24 mouse cellular contexts compared by ENCODE assay signal in the genomic region with DNA sequence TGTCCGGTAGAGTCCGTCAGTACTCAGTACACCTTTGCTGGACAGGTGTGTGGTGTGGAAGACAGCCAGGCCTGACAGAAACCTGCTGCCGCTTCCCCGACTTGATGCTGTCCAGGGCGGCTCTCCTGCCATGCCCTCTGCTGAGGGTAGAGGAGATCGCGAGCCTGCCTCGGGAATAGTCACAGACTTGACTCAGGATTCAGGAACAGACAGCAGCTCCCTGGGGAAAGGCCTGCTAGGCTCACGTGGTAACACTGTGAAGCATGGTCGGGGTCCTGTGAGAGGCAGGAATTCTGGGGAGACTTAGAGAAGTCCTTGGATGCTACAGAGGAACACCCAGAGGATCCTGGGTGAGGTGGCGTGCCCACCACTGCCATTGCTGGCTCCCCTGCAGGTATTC. TPM values are rescaled to one million over a fixed set of nuclear protein-coding genes. Genes with fewer than 3 reads are reported as not detected.
DNase-seq lines count a peak whose midpoint lies in the region; ATAC-seq and TF ChIP-seq lines count a peak whose summit lies in the region.
"Had no signal": no experiment of that assay in that cellular context is flagged by ENCODE, and none has a peak within 500 bp of the region (broad histone marks: within the 10 kb centered on the region; RNA-seq: fewer than 3 reads in every experiment).

No protein-coding gene starts in this region.

- H3K4me1 ChIP-seq in heart, embryonic 10.5 days: peaks cover 36% of the 10 kb centered on the region
- H3K4me1 ChIP-seq in heart, embryonic 12.5 days (replicated peaks): peaks cover 16% of the 10 kb centered on the region
- peaks cover 23% of the 10 kb centered on the region for H3K4me1 ChIP-seq in neural tube, embryonic 13.5 days (replicated peaks)
- H3K4me1 ChIP-seq in embryonic fibroblast, embryonic 13.5 days (ENCODE audit: control insufficient read depth, insufficient read depth, low read length): peaks cover 5% of the 10 kb centered on the region
- no peaks in the 10 kb centered on the region for H3K4me1 ChIP-seq in stomach, postnatal 0 days (replicated peaks; ENCODE audit: control insufficient read depth, insufficient read depth)

- peaks cover 69% of the 10 kb centered on the region for H3K27me3 ChIP-seq in heart, embryonic 10.5 days (ENCODE audit: insufficient read depth, poor library complexity, severe bottlenecking)
- H3K27me3 ChIP-seq in heart, embryonic 12.5 days (replicated peaks): peaks cover 80% of the 10 kb centered on the region
- H3K27me3 ChIP-seq in neural tube, embryonic 13.5 days: 0 out of 2 replicates have a peak, but pooled peaks cover 4% of the 10 kb centered on the region
- H3K27me3 ChIP-seq in stomach, postnatal 0 days (ENCODE audit: control insufficient read depth, insufficient read depth, low read length): no peaks in the 10 kb centered on the region; the same call in 1 of the 2 replicates
- H3K27me3 ChIP-seq: CH12.LX had no signal

- no peak for ATAC-seq in heart, embryonic 12.5 days (ENCODE audit: insufficient number of reproducible peaks, low FRiP score)
- ATAC-seq in neural tube, embryonic 13.5 days (ENCODE audit: low read depth): no peak
- peak; percentile 3; the same call in 1 of the 2 replicates for ATAC-seq in stomach, postnatal 0 days (ENCODE audit: low FRiP score, low TSS enrichment)
- ATAC-seq: activated CD4-positive, CD25-positive, alpha-beta regulatory T cell, adult 4 months; forebrain, embryonic 14.5 days; forebrain, postnatal 0 days; hindbrain, postnatal 0 days; inflammation-experienced regulatory T-cells, adult 6 months had no signal

- peak overlapping the region; percentile 60; the same call in 1 of the 2 replicates for H3K27ac ChIP-seq in heart, embryonic 10.5 days
- no peak overlapping the region for H3K27ac ChIP-seq in heart, embryonic 12.5 days (ENCODE audit: poor library complexity, severe bottlenecking)
- no peak overlapping the region for H3K27ac ChIP-seq in neural tube, embryonic 13.5 days (replicated peaks)
- H3K27ac ChIP-seq in embryonic fibroblast, embryonic 13.5 days (ENCODE audit: insufficient read depth, low read length): peak overlapping the region; percentile 48
- no peak overlapping the region for H3K27ac ChIP-seq in stomach, postnatal 0 days (replicated peaks)
- H3K27ac ChIP-seq: heart, adult 2 months; heart, embryonic 15.5 days; hindbrain, embryonic 14.5 days; hindbrain, postnatal 0 days had no signal

- H3K36me3 ChIP-seq in heart, embryonic 10.5 days: no peaks in the 10 kb centered on the region
- H3K36me3 ChIP-seq in heart, embryonic 12.5 days: no peaks in the 10 kb centered on the region
- H3K36me3 ChIP-seq in neural tube, embryonic 13.5 days: no peaks in the 10 kb centered on the region
- H3K36me3 ChIP-seq in stomach, postnatal 0 days (ENCODE audit: control insufficient read depth, insufficient read depth, low read length): no peaks in the 10 kb centered on the region
- H3K36me3 ChIP-seq: G1E; heart, embryonic 15.5 days had no signal

- no peak for TF ChIP-seq CTCF in embryonic fibroblast, embryonic 13.5 days (IDR thresholded peaks at IDR 0.05; ENCODE audit: borderline replicate concordance, insufficient read depth, low read length)
- no peak for TF ChIP-seq CTCF in stomach, postnatal 0 days (IDR thresholded peaks at IDR 0.05; ENCODE audit: low read depth)

- no peak overlapping the region; the same call in 1 of the 2 replicates for H3K4me3 ChIP-seq in heart, embryonic 10.5 days
- H3K4me3 ChIP-seq in heart, embryonic 12.5 days: no peak overlapping the region
- H3K4me3 ChIP-seq in neural tube, embryonic 13.5 days: no peak overlapping the region
- no peak overlapping the region for H3K4me3 ChIP-seq in embryonic fibroblast, embryonic 13.5 days (ENCODE audit: insufficient read depth, low read length)
- no peak overlapping the region for H3K4me3 ChIP-seq in stomach, postnatal 0 days (ENCODE audit: low read depth, low read length)
- H3K4me3 ChIP-seq: heart, adult 2 months; heart, embryonic 15.5 days had no signal

- WGBS in heart, embryonic 10.5 days: 59% methylated on average over 11 of the region's 11 CpGs
- WGBS in heart, embryonic 12.5 days: 57% methylated on average over 11 of the region's 11 CpGs
- 78% methylated on average over 11 of the region's 11 CpGs for WGBS in neural tube, embryonic 13.5 days
- WGBS in stomach, postnatal 0 days: 71% methylated on average over 11 of the region's 11 CpGs

- TF ChIP-seq EP300 in stomach, postnatal 0 days (optimal IDR thresholded peaks at IDR 0.05): no peak

- no peak for TF ChIP-seq POLR2A in embryonic fibroblast, embryonic 13.5 days (IDR thresholded peaks at IDR 0.05; ENCODE audit: low read depth, low read length)

- no peak for DNase-seq in heart, embryonic 10.5 days (ENCODE audit: low spot score)
- DNase-seq in neural tube, embryonic 10.5 days (ENCODE audit: extremely low spot score, low spot score): no peak
- no peak for DNase-seq in stomach, postnatal 0 days (ENCODE audit: low spot score)
- no peak for DNase-seq in thymus, postnatal 4 days
- DNase-seq in spleen, postnatal 4 days (ENCODE audit: low spot score in 2 of 2): no peak
- DNase-seq: B cell, adult 2 months; cerebellum, adult 18-20 months; cerebellum, adult 9-10 months; cerebellum, postnatal 14 days; forebrain, postnatal 0 days; heart, postnatal 36 days had no signal

- H3K9ac ChIP-seq in heart, embryonic 12.5 days: no peak overlapping the region
- 0 out of 2 replicates have a peak overlapping the region, but pooled peaks have one; percentile 5 for H3K9ac ChIP-seq in neural tube, embryonic 13.5 days
- H3K9ac ChIP-seq in stomach, postnatal 0 days (ENCODE audit: low read length): no peak overlapping the region
- H3K9ac ChIP-seq: forebrain, postnatal 0 days; heart, embryonic 15.5 days; hindbrain, embryonic 14.5 days had no signal

- no peak overlapping the region for H3K4me2 ChIP-seq in heart, embryonic 12.5 days
- no peak overlapping the region for H3K4me2 ChIP-seq in neural tube, embryonic 13.5 days
- H3K4me2 ChIP-seq in stomach, postnatal 0 days (replicated peaks; ENCODE audit: low read depth): no peak overlapping the region
- H3K4me2 ChIP-seq: heart, embryonic 11.5 days; heart, embryonic 15.5 days; hindbrain, embryonic 14.5 days had no signal

- H3K9me3 ChIP-seq in heart, embryonic 10.5 days: no peaks in the 10 kb centered on the region
- no peaks in the 10 kb centered on the region for H3K9me3 ChIP-seq in heart, embryonic 12.5 days (replicated peaks)
- no peaks in the 10 kb centered on the region for H3K9me3 ChIP-seq in neural tube, embryonic 13.5 days
- no peaks in the 10 kb centered on the region for H3K9me3 ChIP-seq in stomach, postnatal 0 days (ENCODE audit: control insufficient read depth, low read length)
- H3K9me3 ChIP-seq: G1E; heart, embryonic 15.5 days had no signal

RNA-seq across cellular contexts. Expression of a gene that starts 34.4 kb away (rescaled TPM):
- polyA plus RNA-seq in heart, embryonic 10.5 days (2016; fragmentation: Nextera tagmentation; extraction: Ambion mirVana): 0.25 and 2.0 TPM in 2 replicates
- polyA plus RNA-seq in heart, embryonic 12.5 days (2016; fragmentation: Nextera tagmentation; extraction: Ambion mirVana): 0.19 and 0.47 TPM in 2 replicates
- polyA plus RNA-seq in neural tube, embryonic 13.5 days (2015; fragmentation: Nextera tagmentation; extraction: Ambion mirVana): 2.7 and 3.7 TPM in 2 replicates
- polyA plus RNA-seq in embryonic fibroblast, embryonic 13.5 days (2011; ENCODE audit: insufficient read length, low read depth, missing spikeins): 4.9 TPM in 2 replicates
- 0.47 and 0.74 TPM in 2 replicates for polyA plus RNA-seq in stomach, postnatal 0 days (2015; fragmentation: Nextera tagmentation; extraction: Ambion mirVana)
- polyA plus RNA-seq: activated CD4-positive, CD25-positive, alpha-beta regulatory T cell, adult 4 months had no signal

Comparison
In these comparisons a context has a peak if more than half of its experiments do, and no peak if none do; other contexts are left out.
1. H3K27ac ChIP-seq: peak in heart, embryonic 10.5 days (single experiment) and embryonic fibroblast, embryonic 13.5 days (single experiment); none in heart, embryonic 12.5 days (single experiment), neural tube, embryonic 13.5 days (single experiment) and stomach, postnatal 0 days (single experiment).